Mouse (Mus musculus): ENCODE measurements around the gene Rps15. TPM values are rescaled to one million over a fixed set of nuclear protein-coding genes. Genes with fewer than 3 reads are reported as not detected.

Rps15 gene
- polyA plus RNA-seq (2012; rRNA removed) = 1,560 and 1,972 TPM in 2 replicates

GRCm38 (mm10) chr10:80292251-80293146, at the start of gene Rps15:
Rps15 (plus strand) TSS chr10:80292453.

GRCm38 (mm10) chr10:80248971-80249640, 43.1 kb upstream of the Rps15 start, which contains the start of gene Ndufs7:
Ndufs7 (plus strand) TSS chr10:80249121.

DNA sequence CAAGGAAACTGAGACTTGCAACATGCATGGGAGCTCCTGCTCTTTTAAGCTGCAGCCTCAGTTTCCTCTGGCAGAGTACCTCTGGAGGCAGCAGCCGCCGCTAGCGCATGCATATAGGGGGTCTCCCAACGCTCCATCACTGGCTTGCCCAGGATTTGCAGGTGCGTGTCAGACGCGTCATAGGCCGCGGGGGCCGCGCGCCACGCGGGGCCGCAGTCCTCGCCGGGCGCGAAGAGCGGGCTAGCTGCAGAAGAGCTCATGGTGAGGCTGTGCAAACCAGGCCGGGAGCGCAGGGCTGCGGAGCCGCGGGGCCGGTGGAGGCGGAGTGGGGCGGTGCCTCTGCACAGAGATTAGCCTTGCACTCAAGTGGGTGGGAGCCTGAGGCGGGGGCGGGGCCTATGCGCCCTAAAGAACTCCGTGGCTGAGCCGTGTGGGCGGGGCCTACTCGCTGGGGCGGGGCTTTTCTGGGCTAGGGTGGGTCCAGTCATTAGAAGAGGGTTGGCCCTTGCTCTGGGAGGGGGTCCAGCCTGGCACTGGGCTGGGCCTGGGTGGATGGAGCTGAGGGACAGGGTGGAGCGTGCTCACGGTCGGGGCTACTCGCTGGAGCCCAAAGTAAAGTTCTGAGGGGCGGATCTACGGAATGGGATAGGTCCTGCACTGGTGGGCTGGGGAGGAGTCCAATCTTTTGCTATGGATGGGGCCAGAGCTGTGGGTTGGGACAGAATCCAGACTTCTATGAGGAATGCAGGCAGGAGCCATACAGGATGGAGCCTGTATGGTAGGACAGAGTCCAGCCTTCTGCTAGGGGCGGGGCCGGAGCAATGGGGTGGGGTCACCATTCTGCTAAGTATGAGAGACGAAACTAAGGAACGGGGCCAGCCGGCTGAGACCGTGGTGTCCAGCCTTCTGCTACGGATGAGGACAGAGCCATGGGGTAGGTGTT, 31.3 kb upstream of the Rps15 start, which contains the start of the genes Gamt and Dazap1:
Gamt (minus strand) TSS at position 371 of the 943 bp plus-strand sequence.
Dazap1 (plus strand) TSS at position 845 of the 943 bp plus-strand sequence.

DNA sequence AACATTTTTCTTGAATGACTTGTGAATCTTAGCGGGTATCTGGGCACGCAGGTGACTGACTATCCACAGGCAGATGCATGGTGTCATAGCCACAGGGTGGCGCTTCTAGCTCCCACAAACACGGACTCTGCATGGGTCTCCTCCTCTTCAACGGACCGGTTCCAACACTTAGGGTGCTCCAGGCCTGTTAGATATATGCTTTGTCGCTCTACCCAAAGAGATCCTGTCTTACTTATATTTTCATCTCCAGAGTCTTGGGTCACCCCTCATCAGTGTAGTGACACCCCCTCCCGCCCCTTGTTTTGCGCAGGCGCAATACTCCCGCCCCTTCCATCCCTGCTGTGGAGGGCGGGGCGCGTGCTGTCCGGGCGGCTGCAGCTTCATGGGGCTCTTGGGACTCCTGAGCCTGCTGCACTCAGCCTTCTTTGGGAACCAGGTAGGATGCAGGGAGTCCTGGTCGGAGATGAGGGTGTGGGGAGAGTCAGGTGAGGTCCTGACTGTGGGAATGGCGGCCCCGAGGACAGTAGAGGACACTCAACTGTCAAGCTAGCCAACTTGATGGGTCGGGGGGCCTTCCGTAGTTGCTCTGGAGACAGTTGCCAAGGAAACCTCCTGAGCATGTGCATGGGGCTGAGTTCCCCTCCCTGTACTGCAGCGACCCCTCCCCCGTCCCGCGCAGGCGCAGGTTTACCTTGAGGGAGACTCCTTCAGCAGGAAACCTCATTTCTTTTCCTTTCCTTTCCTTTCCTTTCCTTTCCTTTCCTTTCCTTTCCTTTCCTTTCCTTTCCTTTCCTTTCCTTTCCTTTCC, 3.6 kb downstream of the Rps15 start, which contains the start of gene Apc2:
Apc2 (plus strand) TSS at position 360 of the 808 bp plus-strand sequence.

GRCm38 (mm10) chr10:80320340-80320760, 28.1 kb downstream of the Rps15 start, which contains the start of gene 2310011J03Rik:
2310011J03Rik (minus strand) TSS chr10:80320537.

GRCm38 (mm10) chr10:80329273-80330081, 37.2 kb downstream of the Rps15 start, which contains the start of the genes Pcsk4 and Reep6:
Pcsk4 (minus strand) TSS chr10:80329498.
Reep6 (plus strand) TSS chr10:80329953.

Other genes starting within 250 kb of the Rps15 start
- 324 and 335 TPM in 2 replicates for gene Gpx4, start 245.3 kb upstream of the Rps15 start, polyA plus RNA-seq (2012; rRNA removed)
- 10.4 and 13.9 TPM in 2 replicates for gene Sbno2, start 186.9 kb upstream of the Rps15 start, polyA plus RNA-seq (2012; rRNA removed)
- 63.7 and 77.6 TPM in 2 replicates for gene Stk11, start 176.7 kb upstream of the Rps15 start, polyA plus RNA-seq (2012; rRNA removed)
- 289 and 291 TPM in 2 replicates for gene Atp5d, start 153.8 kb upstream of the Rps15 start, polyA plus RNA-seq (2012; rRNA removed)
- 0.83 and 0.97 TPM in 2 replicates for gene Cbarp, start 151.6 kb upstream of the Rps15 start, polyA plus RNA-seq (2012; rRNA removed)
- gene Midn, start 144.2 kb upstream of the Rps15 start, polyA plus RNA-seq (2012; rRNA removed) = 9.9 and 11.3 TPM in 2 replicates
- 24.2 and 30.3 TPM in 2 replicates for gene Cirbp, start 126.5 kb upstream of the Rps15 start, polyA plus RNA-seq (2012; rRNA removed)
- 5.5 and 6.2 TPM in 2 replicates for gene 1600002K03Rik, start 119.5 kb upstream of the Rps15 start, polyA plus RNA-seq (2012; rRNA removed)
- gene Efna2, start 113.0 kb upstream of the Rps15 start, polyA plus RNA-seq (2012; rRNA removed) = 0.31 and 0.38 TPM in 2 replicates
- 12.0 and 12.6 TPM in 2 replicates for gene Mum1, start 66.0 kb upstream of the Rps15 start, polyA plus RNA-seq (2012; rRNA removed)
- gene Ndufs7, start 43.3 kb upstream of the Rps15 start, polyA plus RNA-seq (2012; rRNA removed) = 210 and 248 TPM in 2 replicates
- 121 and 130 TPM in 2 replicates for gene Gamt, start 31.4 kb upstream of the Rps15 start, polyA plus RNA-seq (2012; rRNA removed)
- gene Dazap1, start 31.0 kb upstream of the Rps15 start, polyA plus RNA-seq (2012; rRNA removed) = 53.8 and 62.0 TPM in 2 replicates
- gene Apc2, start 3.5 kb downstream of the Rps15 start, polyA plus RNA-seq (2012; rRNA removed) = 0.03 and 0.05 TPM in 2 replicates
- 18.0 and 18.1 TPM in 2 replicates for gene 2310011J03Rik, start 28.1 kb downstream of the Rps15 start, polyA plus RNA-seq (2012; rRNA removed)
- gene Pcsk4, start 37.0 kb downstream of the Rps15 start, polyA plus RNA-seq (2012; rRNA removed) = 9.3 and 9.5 TPM in 2 replicates
- gene Reep6, start 37.5 kb downstream of the Rps15 start, polyA plus RNA-seq (2012; rRNA removed) = 35.1 and 42.1 TPM in 2 replicates
- gene Adamtsl5, start 56.0 kb downstream of the Rps15 start, polyA plus RNA-seq (2012; rRNA removed) = 2.4 and 3.2 TPM in 2 replicates
- gene Plk5, start 64.0 kb downstream of the Rps15 start, polyA plus RNA-seq (2012; rRNA removed) = 0.42 and 0.46 TPM in 2 replicates
- gene Mex3d, start 95.2 kb downstream of the Rps15 start, polyA plus RNA-seq (2012; rRNA removed) = 2.4 and 2.5 TPM in 2 replicates
- 54.7 and 60.4 TPM in 2 replicates for gene Mbd3, start 107.1 kb downstream of the Rps15 start, polyA plus RNA-seq (2012; rRNA removed)
- gene Uqcr11, start 114.4 kb downstream of the Rps15 start, polyA plus RNA-seq (2012; rRNA removed) = 756 and 889 TPM in 2 replicates
- gene Tcf3, start 141.2 kb downstream of the Rps15 start, polyA plus RNA-seq (2012; rRNA removed) = 30.8 and 34.7 TPM in 2 replicates
- 0.01 TPM in 2 replicates for gene Onecut3, start 202.4 kb downstream of the Rps15 start, polyA plus RNA-seq (2012; rRNA removed)
- gene Atp8b3, start 246.7 kb downstream of the Rps15 start, polyA plus RNA-seq (2012; rRNA removed) = 0.01 TPM in 2 replicates